Mouse (Mus musculus): ENCODE measurements around the gene Gm13289. TPM values are rescaled to one million over a fixed set of nuclear protein-coding genes. Genes with fewer than 3 reads are reported as not detected.
"Not testable (repeated sequence)": the region's sequence is repeated elsewhere in the genome, so short reads cannot be mapped to it uniquely, and the experiment has no call there.

Gene Gm13289
- total RNA-seq, 4 experiments from 2014 or later = not detected

DNA sequence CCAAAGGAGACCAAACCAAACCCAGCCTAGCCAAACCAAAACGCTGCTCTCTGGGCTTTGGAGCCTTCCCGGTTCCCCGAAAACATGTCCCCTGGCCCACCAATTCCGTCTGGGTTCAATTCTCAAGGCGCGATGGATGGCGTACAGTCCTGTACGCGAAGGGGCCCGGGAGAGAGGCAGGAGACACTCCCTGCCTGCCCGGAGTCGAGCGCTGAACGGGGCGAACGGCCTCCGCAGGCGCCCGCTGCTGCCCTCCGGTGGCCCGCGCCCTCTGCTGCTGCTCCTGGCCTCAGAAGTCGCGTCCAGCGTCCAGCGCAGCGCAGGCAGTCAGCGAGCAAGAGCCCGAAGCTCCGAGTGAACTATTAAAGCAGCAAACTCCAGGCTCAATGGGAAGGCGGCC is 5.6 kb downstream of the Gm13289 start:
- not testable (repeated sequence) for DNase-seq (ENCODE audit: low spot score in 2 of 2)

DNA sequence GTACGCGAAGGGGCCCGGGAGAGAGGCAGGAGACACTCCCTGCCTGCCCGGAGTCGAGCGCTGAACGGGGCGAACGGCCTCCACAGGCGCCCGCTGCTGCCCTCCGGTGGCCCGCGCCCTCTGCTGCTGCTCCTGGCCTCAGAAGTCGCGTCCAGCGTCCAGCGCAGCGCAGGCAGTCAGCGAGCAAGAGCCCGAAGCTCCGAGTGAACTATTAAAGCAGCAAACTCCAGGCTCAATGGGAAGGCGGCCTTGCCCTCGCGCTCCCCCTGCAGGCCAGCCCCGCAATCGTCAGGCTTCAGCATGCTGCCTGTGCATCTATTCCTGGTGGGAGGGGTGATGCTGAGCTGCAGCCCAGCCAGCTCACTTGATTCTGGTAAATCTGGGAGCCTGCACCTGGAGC is 8.7 kb downstream of the Gm13289 start, which contains the start of gene Gm13276:
Gm13276 (plus strand) TSS at position 301 of the 400 bp plus-strand sequence.
- not testable (repeated sequence) for DNase-seq (ENCODE audit: low spot score in 2 of 2)

DNA sequence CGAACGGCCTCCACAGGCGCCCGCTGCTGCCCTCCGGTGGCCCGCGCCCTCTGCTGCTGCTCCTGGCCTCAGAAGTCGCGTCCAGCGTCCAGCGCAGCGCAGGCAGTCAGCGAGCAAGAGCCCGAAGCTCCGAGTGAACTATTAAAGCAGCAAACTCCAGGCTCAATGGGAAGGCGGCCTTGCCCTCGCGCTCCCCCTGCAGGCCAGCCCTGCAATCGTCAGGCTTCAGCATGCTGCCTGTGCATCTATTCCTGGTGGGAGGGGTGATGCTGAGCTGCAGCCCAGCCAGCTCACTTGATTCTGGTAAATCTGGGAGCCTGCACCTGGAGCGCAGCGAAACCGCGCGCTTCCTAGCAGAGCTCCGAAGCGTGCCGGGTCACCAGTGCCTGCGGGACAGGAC is 11.7 kb downstream of the Gm13289 start, which contains the start of gene Gm13277:
Gm13277 (plus strand) TSS at position 231 of the 400 bp plus-strand sequence.
- DNase-seq (ENCODE audit: low spot score in 2 of 2) = peak; percentile 34 to 37

DNA sequence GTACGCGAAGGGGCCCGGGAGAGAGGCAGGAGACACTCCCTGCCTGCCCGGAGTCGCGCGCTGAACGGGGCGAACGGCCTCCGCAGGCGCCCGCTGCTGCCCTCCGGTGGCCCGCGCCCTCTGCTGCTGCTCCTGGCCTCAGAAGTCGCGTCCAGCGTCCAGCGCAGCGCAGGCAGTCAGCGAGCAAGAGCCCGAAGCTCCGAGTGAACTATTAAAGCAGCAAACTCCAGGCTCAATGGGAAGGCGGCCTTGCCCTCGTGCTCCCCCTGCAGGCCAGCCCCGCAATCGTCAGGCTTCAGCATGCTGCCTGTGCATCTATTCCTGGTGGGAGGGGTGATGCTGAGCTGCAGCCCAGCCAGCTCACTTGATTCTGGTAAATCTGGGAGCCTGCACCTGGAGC is 14.5 kb downstream of the Gm13289 start, which contains the start of gene Gm13278:
Gm13278 (plus strand) TSS at position 301 of the 400 bp plus-strand sequence.
- DNase-seq (ENCODE audit: low spot score in 2 of 2) = not testable (repeated sequence)

DNA sequence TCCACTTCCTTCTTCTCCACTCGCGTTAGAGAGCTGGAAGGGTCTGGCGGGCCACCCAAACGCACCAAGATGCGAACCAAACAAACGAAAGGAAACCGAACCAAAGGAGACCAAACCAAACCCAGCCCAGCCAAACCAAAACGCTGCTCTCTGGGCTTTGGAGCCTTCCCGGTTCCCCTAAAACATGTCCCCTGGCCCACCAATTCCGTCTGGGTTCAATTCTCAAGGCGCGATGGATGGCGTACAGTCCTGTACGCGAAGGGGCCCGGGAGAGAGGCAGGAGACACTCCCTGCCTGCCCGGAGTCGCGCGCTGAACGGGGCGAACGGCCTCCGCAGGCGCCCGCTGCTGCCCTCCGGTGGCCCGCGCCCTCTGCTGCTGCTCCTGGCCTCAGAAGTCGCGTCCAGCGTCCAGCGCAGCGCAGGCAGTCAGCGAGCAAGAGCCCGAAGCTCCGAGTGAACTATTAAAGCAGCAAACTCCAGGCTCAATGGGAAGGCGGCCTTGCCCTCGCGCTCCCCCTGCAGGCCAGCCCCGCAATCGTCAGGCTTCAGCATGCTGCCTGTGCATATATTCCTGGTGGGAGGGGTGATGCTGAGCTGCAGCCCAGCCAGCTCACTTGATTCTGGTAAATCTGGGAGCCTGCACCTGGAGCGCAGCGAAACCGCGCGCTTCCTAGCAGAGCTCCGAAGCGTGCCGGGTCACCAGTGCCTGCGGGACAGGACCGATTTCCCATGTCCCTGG is 17.4 kb downstream of the Gm13289 start, which contains the start of gene Gm13275:
Gm13275 (plus strand) TSS at position 552 of the 740 bp plus-strand sequence.
- peak; percentile 63 to 82 for DNase-seq (ENCODE audit: low spot score in 2 of 2)

DNA sequence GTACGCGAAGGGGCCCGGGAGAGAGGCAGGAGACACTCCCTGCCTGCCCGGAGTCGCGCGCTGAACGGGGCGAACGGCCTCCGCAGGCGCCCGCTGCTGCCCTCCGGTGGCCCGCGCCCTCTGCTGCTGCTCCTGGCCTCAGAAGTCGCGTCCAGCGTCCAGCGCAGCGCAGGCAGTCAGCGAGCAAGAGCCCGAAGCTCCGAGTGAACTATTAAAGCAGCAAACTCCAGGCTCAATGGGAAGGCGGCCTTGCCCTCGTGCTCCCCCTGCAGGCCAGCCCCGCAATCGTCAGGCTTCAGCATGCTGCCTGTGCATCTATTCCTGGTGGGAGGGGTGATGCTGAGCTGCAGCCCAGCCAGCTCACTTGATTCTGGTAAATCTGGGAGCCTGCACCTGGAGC is 20.4 kb downstream of the Gm13289 start, which contains the start of gene Gm13279:
Gm13279 (plus strand) TSS at position 301 of the 400 bp plus-strand sequence.
- not testable (repeated sequence) for DNase-seq (ENCODE audit: low spot score in 2 of 2)

DNA sequence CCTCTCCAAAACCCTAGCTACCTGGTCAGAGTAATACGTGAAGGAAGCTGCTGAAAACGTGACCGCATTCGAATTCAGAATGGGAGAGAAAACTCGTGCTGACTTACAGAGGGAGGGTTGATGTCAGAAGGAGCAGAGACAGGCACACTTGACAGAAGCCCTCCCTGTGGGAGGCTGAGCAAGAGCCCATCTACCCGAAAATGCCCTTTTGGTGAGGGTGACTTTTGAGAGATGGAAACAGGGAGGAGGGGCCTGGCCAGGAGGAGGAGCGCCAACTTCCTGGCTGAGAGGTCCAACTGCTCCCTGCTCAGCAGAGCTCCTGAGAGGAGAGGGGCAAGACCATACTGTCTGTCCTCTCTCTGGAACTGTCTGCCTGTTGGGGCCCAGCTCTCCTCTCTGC is 22.6 kb downstream of the Gm13289 start, which contains the start of gene Gm13285:
Gm13285 (plus strand) TSS at position 301 of the 400 bp plus-strand sequence.
- DNase-seq (ENCODE audit: low spot score in 2 of 2) = not testable (repeated sequence)

DNA sequence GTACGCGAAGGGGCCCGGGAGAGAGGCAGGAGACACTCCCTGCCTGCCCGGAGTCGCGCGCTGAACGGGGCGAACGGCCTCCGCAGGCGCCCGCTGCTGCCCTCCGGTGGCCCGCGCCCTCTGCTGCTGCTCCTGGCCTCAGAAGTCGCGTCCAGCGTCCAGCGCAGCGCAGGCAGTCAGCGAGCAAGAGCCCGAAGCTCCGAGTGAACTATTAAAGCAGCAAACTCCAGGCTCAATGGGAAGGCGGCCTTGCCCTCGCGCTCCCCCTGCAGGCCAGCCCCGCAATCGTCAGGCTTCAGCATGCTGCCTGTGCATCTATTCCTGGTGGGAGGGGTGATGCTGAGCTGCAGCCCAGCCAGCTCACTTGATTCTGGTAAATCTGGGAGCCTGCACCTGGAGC is 26.2 kb downstream of the Gm13289 start, which contains the start of gene Gm13287:
Gm13287 (plus strand) TSS at position 301 of the 400 bp plus-strand sequence.
- not testable (repeated sequence) for DNase-seq (ENCODE audit: low spot score in 2 of 2)

DNA sequence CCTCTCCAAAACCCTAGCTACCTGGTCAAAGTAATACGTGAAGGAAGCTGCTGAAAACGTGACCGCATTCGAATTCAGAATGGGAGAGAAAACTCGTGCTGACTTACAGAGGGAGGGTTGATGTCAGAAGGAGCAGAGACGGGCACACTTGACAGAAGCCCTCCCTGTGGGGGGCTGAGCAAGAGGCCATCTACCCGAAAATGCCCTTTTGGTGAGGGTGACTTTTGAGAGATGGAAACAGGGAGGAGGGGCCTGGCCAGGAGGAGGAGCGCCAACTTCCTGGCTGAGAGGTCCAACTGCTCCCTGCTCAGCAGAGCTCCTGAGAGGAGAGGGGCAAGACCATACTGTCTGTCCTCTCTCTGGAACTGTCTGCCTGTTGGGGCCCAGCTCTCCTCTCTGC is 28.5 kb downstream of the Gm13289 start, which contains the start of gene Gm13288:
Gm13288 (plus strand) TSS at position 301 of the 400 bp plus-strand sequence.
- not testable (repeated sequence) for DNase-seq (ENCODE audit: low spot score in 2 of 2)

DNA sequence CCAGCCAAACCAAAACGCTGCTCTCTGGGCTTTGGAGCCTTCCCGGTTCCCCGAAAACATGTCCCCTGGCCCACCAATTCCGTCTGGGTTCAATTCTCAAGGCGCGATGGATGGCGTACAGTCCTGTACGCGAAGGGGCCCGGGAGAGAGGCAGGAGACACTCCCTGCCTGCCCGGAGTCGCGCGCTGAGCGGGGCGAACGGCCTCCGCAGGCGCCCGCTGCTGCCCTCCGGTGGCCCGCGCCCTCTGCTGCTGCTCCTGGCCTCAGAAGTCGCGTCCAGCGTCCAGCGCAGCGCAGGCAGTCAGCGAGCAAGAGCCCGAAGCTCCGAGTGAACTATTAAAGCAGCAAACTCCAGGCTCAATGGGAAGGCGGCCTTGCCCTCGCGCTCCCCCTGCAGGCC is 29.0 kb downstream of the Gm13289 start:
- not testable (repeated sequence) for DNase-seq (ENCODE audit: low spot score in 2 of 2)

DNA sequence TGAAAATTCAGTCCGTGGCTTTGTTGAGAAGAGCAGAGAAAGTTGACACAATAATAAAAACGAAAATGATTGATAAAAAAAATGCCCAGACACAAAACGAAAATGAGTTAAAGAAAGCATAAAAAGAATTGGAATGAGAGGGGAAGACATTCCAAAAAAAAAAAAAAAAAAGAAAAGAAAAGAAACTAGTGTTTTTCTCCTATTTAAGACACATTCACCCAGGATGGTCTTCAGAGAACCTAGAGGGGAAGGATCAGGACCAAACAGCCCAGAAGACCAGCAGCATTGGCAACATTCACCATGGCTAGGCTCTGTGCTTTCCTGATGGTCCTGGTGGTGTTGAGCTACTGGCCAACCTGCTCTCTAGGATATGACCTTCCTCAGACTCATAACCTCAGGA is 39.2 kb downstream of the Gm13289 start, which contains the start of gene Ifna7:
Ifna7 (plus strand) TSS at position 301 of the 400 bp plus-strand sequence.
- DNase-seq (ENCODE audit: low spot score in 2 of 2) = no peak

DNA sequence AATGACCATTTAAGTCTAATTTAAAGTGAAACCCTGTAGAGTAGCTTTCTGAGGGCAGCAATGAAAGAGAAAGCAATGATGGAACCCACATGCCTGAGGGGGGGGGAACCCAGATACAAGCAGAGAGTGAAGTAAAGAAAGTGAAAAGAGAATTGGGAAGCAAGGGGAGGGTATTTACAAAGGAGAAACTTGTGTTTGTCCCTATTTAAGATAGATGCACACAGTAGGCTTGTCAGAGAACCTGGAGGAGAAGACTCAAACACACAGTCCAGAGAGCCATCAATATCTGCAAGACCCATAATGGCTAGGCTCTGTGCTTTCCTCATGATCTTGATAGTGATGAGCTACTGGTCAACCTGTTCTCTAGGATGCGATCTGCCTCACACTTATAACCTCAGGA is 42.9 kb downstream of the Gm13289 start, which contains the start of gene Ifna11:
Ifna11 (plus strand) TSS at position 301 of the 400 bp plus-strand sequence.
- DNase-seq (ENCODE audit: low spot score in 2 of 2) = no peak

DNA sequence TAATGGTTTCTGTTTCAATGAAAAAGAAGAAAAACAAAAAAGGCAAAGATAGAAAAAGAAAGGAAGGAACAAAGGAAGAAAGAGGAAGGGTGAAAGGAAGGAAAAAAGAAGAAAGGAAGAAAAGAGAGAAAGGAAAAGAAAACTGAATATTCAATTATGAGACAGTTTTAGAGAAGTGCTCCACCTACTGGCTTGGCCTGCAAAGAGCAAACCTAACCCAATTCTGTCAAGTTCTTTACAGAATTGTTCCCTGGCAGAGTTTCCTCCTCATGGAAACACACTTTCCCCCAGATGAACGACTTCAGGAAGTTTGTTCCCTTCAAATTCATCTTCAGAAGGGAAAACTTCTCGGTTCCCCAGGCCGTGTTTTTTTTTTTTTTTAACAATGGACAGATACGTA is 46.3 kb downstream of the Gm13289 start:
- no peak for DNase-seq (ENCODE audit: low spot score in 2 of 2)

Other genes starting within 250 kb of the Gm13289 start
- gene Ifna15, start 218.7 kb upstream of the Gm13289 start, total RNA-seq (2022) = not detected
- not detected for gene Ifna14, start 205.1 kb upstream of the Gm13289 start, total RNA-seq (2022)
- gene Ifna9, start 184.5 kb upstream of the Gm13289 start, total RNA-seq (2022) = not detected
- not detected for gene Ifna12, start 173.5 kb upstream of the Gm13289 start, total RNA-seq (2022)
- gene C87499, start 142.5 kb upstream of the Gm13289 start, total RNA-seq (2022) = not detected
- not detected for gene Ifna13, start 132.5 kb upstream of the Gm13289 start, total RNA-seq (2022)
- not detected for gene Ifna16, start 100.0 kb upstream of the Gm13289 start, total RNA-seq (2022)
- gene Ifna2, start 93.0 kb upstream of the Gm13289 start, total RNA-seq (2022) = not detected
- gene Ifnab, start 85.6 kb upstream of the Gm13289 start, total RNA-seq (2022) = not detected
- gene Gm26566, start 55.1 kb upstream of the Gm13289 start, total RNA-seq (2022) = 1 to 10 TPM in 2 of 4 experiments, under 1 TPM in 2; 0.61 to 1.8 (median 0.93) TPM
- 100 to 1,000 TPM in 1 of 4 experiments, 10 to 100 TPM in 3; 91.7 to 103 (median 95.7) TPM for gene Klhl9, start 54.5 kb upstream of the Gm13289 start, total RNA-seq (2022)
- not detected for gene Gm13271, start 22.1 kb upstream of the Gm13289 start, total RNA-seq (2022)
- gene Gm13283, start 16.8 kb upstream of the Gm13289 start, total RNA-seq (2022) = not detected
- not detected for gene Gm13290, start 3.1 kb upstream of the Gm13289 start, total RNA-seq (2022)
- not detected for gene Gm13272, start 2.9 kb downstream of the Gm13289 start, total RNA-seq (2022)
- gene Ifnz, start 5.2 kb downstream of the Gm13289 start, total RNA-seq (2022) = not detected
- gene Gm13276, start 8.8 kb downstream of the Gm13289 start, total RNA-seq (2022) = not detected
- gene Gm13277, start 11.7 kb downstream of the Gm13289 start, total RNA-seq (2022) = not detected
- gene Gm13278, start 14.6 kb downstream of the Gm13289 start, total RNA-seq (2022) = not detected
- not detected for gene Gm13275, start 17.6 kb downstream of the Gm13289 start, total RNA-seq (2022)
- gene Gm13279, start 20.5 kb downstream of the Gm13289 start, total RNA-seq (2022) = not detected
- gene Gm13285, start 22.7 kb downstream of the Gm13289 start, total RNA-seq (2022) = not detected
- gene Gm13287, start 26.3 kb downstream of the Gm13289 start, total RNA-seq (2022) = not detected
- gene Gm13288, start 28.6 kb downstream of the Gm13289 start, total RNA-seq (2022) = not detected
- gene Ifna7, start 39.3 kb downstream of the Gm13289 start, total RNA-seq (2022) = not detected
- gene Ifna11, start 43.0 kb downstream of the Gm13289 start, total RNA-seq (2022) = not detected
- not detected for gene Ifna6, start 50.5 kb downstream of the Gm13289 start, total RNA-seq (2022)
- gene Ifna5, start 58.6 kb downstream of the Gm13289 start, total RNA-seq (2022) = not detected
- gene Ifna4, start 64.9 kb downstream of the Gm13289 start, total RNA-seq (2022) = not detected
- gene Ifna1, start 73.2 kb downstream of the Gm13289 start, total RNA-seq (2022) = not detected
- gene Ifne, start 103.3 kb downstream of the Gm13289 start, total RNA-seq (2022) = not detected